Mouse (Mus musculus) embryonic fibroblast, embryonic 13.5 days (primary cell): ENCODE data around the gene Olfr341. TPM values are rescaled to one million over a fixed set of nuclear protein-coding genes. Genes with fewer than 3 reads are reported as not detected.

Experiments
- H3K27ac ChIP-seq: 2 replicates; pipeline ENCODE4 v1.5.1; 2012; ENCODE audit warnings: low read length, control low read depth, inconsistent platforms; ENCODE audit not compliant: insufficient read depth
- H3K4me1 ChIP-seq: 2 replicates; pipeline ENCODE4 v1.6.1; 2011; ENCODE audit warnings: low read length; ENCODE audit not compliant: control insufficient read depth, insufficient read depth
- H3K4me3 ChIP-seq: 2 replicates; pipeline ENCODE4 v1.5.1; 2011; ENCODE audit warnings: mild to moderate bottlenecking, control low read depth, low read length; ENCODE audit not compliant: insufficient read depth
- CTCF ChIP-seq: IDR thresholded peaks from 2 replicates; pipeline ENCODE4 v1.5.1; 2011; ENCODE audit warnings: mild to moderate bottlenecking, control low read depth, low read length, moderate library complexity, borderline replicate concordance; ENCODE audit not compliant: insufficient read depth
- POLR2A ChIP-seq: IDR thresholded peaks from 2 replicates; pipeline ENCODE4 v1.6.1; 2011; ENCODE audit warnings: low read depth, mild to moderate bottlenecking, control low read depth, low read length, moderate library complexity
- polyA plus RNA-seq: library from polyadenylated mRNA; stranded (reverse); fragments of >200 nt; gene quantifications from 2 replicates; pipeline ENCODE4 v1.2.4, GENCODE M21; 2011; ENCODE audit warnings: low read depth; ENCODE audit not compliant: missing spikeins, insufficient read length

Olfr341 gene
- not detected in 2 replicates for polyA plus RNA-seq

GRCm38 (mm10) chr2:36482368-36482767, at the start of gene Olfr341:
TSS of gene Olfr341 (minus strand) at chr2:36482468.
- Histone ChIP-seq H3K4me1 (no peaks in the 10 kb centered on the region), H3K27ac (no peak within 1 kb of the TSS), H3K4me3 (no peak within 1 kb of the TSS)
- TF ChIP-seq POLR2A (no peak), CTCF (no peak)

DNA sequence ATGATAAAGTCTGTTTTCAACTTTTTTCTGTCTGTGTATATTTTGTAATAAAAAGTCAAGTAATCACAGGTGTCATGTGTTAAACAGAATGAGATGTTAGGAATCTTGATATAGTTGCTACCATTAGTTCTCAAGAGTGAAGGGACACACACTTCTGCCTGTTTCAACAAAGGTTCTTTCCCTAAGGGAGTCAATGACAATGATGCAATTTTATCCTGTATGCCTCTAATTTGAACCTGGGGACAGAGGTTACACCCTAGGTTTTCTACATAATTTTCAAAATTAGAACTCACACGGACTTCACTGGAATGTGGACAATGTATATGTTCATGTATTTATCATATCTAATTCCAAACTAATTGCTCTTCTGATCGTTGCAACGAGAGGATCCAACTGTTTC, 42.4 kb upstream of the Olfr341 start, which contains the start of gene Olfr342:
Gene Olfr342, plus strand, starts transcription at position 301 of the 400 bp plus-strand sequence.
- no peak within 1 kb of the TSS for H3K4me3 ChIP-seq
- no peak within 1 kb of the TSS for H3K27ac ChIP-seq
- TF ChIP-seq CTCF (no peak), POLR2A (no peak)
- no peaks in the 10 kb centered on the region for H3K4me1 ChIP-seq

GRCm38 (mm10) chr2:36473634-36474033, 8.6 kb downstream of the Olfr341 start:
- no peaks in the 10 kb centered on the region for H3K4me1 ChIP-seq
- TF ChIP-seq CTCF, result no peak
- no peak for TF ChIP-seq POLR2A
- H3K4me3 ChIP-seq, result no peak overlapping the region
- no peak overlapping the region for H3K27ac ChIP-seq

DNA sequence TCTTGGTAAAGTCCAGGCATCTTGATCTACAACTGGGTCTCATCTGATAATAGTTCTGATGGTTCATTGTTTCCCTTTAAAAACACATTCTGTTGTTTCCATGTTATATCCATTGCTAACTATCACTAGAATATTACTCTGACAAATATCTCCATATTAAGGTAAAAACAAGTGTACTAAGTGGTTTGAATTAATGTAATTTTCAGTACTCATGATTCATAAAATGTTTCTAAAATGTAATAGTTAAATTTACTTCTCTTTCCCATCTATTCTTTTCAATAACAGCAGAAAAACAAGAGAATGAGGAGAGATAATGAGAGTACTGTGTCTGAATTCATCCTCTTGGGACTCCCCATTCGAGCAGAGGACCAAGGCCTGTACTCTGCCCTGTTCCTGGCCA, 30.0 kb downstream of the Olfr341 start, which contains the start of gene Olfr340:
Gene Olfr340, plus strand, starts transcription at position 301 of the 400 bp plus-strand sequence.
- H3K27ac ChIP-seq, result no peak within 1 kb of the TSS
- no peaks in the 10 kb centered on the region for H3K4me1 ChIP-seq
- H3K4me3 ChIP-seq, result no peak within 1 kb of the TSS
- TF ChIP-seq CTCF (no peak), POLR2A (no peak)

Other genes starting within 250 kb of the Olfr341 start
- gene Olfr338, start 108.9 kb downstream of the Olfr341 start, polyA plus RNA-seq, result not detected in 2 replicates
- not detected in 2 replicates for gene Olfr339, start 63.5 kb downstream of the Olfr341 start, polyA plus RNA-seq
- gene Olfr340, start 29.9 kb downstream of the Olfr341 start, polyA plus RNA-seq, result not detected in 2 replicates
- gene Olfr342, start 42.5 kb upstream of the Olfr341 start, polyA plus RNA-seq, result not detected in 2 replicates
- not detected in 2 replicates for gene Olfr344, start 84.2 kb upstream of the Olfr341 start, polyA plus RNA-seq
- not detected in 2 replicates for gene Olfr345, start 157.6 kb upstream of the Olfr341 start, polyA plus RNA-seq
- gene Olfr346, start 203.3 kb upstream of the Olfr341 start, polyA plus RNA-seq, result not detected in 2 replicates
- not detected in 2 replicates for gene Olfr347, start 249.4 kb upstream of the Olfr341 start, polyA plus RNA-seq